Mouse (Mus musculus) forebrain, embryonic 12.5 days (tissue): Measurements from ENCODE around the gene Rgs8. TPM values are rescaled to one million over a fixed set of nuclear protein-coding genes. Genes with fewer than 3 reads are reported as not detected.

ENCODE experiments used
- ATAC-seq: fragments of 200-750 bp; cut with Nextera tagmentation; 2 replicates; pipeline ENCODE4 v1.8.0; 2017; ENCODE audit warnings: moderate TSS enrichment; ENCODE audit not compliant: low FRiP score
- H3K27ac ChIP-seq: fragments of 300-500 bp; sonication (generic); 2 replicates; pipeline ENCODE4 v1.5.1; 2016; ENCODE audit warnings: mild to moderate bottlenecking
- H3K27me3 ChIP-seq: fragments of 300-500 bp; sonication (generic); 2 replicates; pipeline ENCODE4 v1.6.1; 2016; ENCODE audit warnings: mild to moderate bottlenecking
- H3K36me3 ChIP-seq: fragments of 300-500 bp; sonication (generic); replicated peaks from 2 replicates; pipeline ENCODE4 v1.6.1; 2016; ENCODE audit warnings: mild to moderate bottlenecking
- H3K4me1 ChIP-seq: fragments of 300-500 bp; sonication (generic); 2 replicates; pipeline ENCODE4 v1.6.1; 2016
- H3K4me2 ChIP-seq: fragments of 300-500 bp; sonication (generic); 2 replicates; pipeline ENCODE4 v1.6.1; 2016; ENCODE audit warnings: mild to moderate bottlenecking, moderate library complexity
- H3K4me3 ChIP-seq: fragments of 300-500 bp; sonication (generic); replicated peaks from 2 replicates; pipeline ENCODE4 v1.5.1; 2016; ENCODE audit warnings: mild to moderate bottlenecking
- H3K9ac ChIP-seq: fragments of 300-500 bp; sonication (generic); 2 replicates; pipeline ENCODE4 v1.6.1; 2016; ENCODE audit warnings: mild to moderate bottlenecking
- H3K9me3 ChIP-seq: fragments of 300-500 bp; sonication (generic); 2 replicates; pipeline ENCODE4 v1.6.1; 2016
- WGBS: fragments of 180-500 bp; shearing (Covaris S2); methylation state at CpG from one replicate; pipeline ENCODE4 v1.1.7; 2016; 5-methylcytosine and 5-hydroxymethylcytosine counted together
- polyA plus RNA-seq: library from polyadenylated mRNA; unstranded; fragments of >200 nt; fragmentation: Nextera tagmentation; extraction: Ambion mirVana; gene quantifications from 2 replicates; pipeline ENCODE4 v1.2.1, GENCODE M21; 2016

The Rgs8 gene
- 24.3 and 25.1 TPM in 2 replicates for polyA plus RNA-seq

DNA sequence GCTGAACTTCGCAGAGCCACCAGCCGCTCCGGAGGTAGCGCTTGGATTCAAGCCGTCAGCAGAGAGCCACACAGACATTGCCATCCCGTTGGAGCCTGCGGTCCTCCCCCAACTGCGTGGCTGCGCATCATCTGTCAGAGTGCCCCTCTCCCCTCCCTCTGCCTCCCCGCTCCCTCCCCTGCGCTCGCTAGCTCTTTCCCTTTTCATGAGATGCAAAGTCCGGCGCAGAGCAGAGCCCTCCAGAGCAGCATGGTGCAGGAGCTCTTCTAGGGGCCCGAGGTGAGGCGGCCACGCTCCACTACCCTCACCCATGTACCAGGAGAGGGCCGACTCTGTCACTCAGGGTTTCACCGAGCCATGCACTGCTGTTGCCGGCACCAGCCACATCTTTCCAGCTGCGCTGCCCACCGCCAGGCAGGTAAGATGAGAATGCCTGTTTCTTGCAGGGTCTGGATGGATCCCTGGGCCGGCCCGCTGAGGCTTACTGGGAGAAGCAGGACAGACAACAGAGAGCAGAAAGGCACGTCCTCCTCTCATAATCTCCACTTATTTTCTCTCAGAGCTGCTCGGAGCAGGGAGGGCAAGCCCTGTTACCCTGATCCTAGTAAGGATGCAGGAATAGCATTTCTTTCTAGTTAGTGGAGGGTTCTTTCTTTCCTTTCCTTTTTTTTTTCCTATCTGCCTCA lies at the start of gene Rgs8:
TSS of gene Rgs8 (plus strand) at position 88 of the 686 bp plus-strand sequence.
- 0 out of 2 replicates have a peak, but pooled peaks cover 21% of the 10 kb centered on the region for H3K27me3 ChIP-seq
- peak within 1 kb of the TSS; percentile 46 for H3K4me3 ChIP-seq
- peak; percentile 90 for ATAC-seq
- peak within 1 kb of the TSS; percentile 76 for H3K4me2 ChIP-seq
- peak within 1 kb of the TSS; percentile 73 for H3K27ac ChIP-seq
- H3K36me3 ChIP-seq: no peaks in the 10 kb centered on the region
- H3K4me1 ChIP-seq: peaks cover 39% of the 10 kb centered on the region
- WGBS: 2% methylated on average over 26 of the region's 26 CpGs
- peak within 1 kb of the TSS; percentile 56 for H3K9ac ChIP-seq
- H3K9me3 ChIP-seq: no peaks in the 10 kb centered on the region

GRCm38 (mm10) chr1:153617340-153617830 lies 35.4 kb upstream of the Rgs8 start:
- H3K4me1 ChIP-seq: no peaks in the 10 kb centered on the region
- H3K9ac ChIP-seq: no peak overlapping the region
- whole genome bisulfite sequencing: 92% methylated on average over 9 of the region's 9 CpGs
- H3K9me3 ChIP-seq: 0 out of 2 replicates have a peak, but pooled peaks cover 5% of the 10 kb centered on the region
- ATAC-seq: no peak
- no peak overlapping the region for H3K4me2 ChIP-seq
- no peaks in the 10 kb centered on the region for H3K36me3 ChIP-seq
- no peak overlapping the region for H3K4me3 ChIP-seq
- no peak overlapping the region for H3K27ac ChIP-seq
- H3K27me3 ChIP-seq: no peaks in the 10 kb centered on the region

GRCm38 (mm10) chr1:153623036-153623435 lies 29.8 kb upstream of the Rgs8 start:
- no peaks in the 10 kb centered on the region for H3K36me3 ChIP-seq
- 0 out of 2 replicates have a peak, but pooled peaks cover 5% of the 10 kb centered on the region for H3K9me3 ChIP-seq
- no peak overlapping the region for H3K9ac ChIP-seq
- no peak for ATAC-seq
- H3K4me1 ChIP-seq: no peaks in the 10 kb centered on the region
- no peaks in the 10 kb centered on the region for H3K27me3 ChIP-seq
- H3K4me3 ChIP-seq: no peak overlapping the region
- 92% methylated on average over 4 of the region's 4 CpGs for WGBS
- H3K4me2 ChIP-seq: no peak overlapping the region
- no peak overlapping the region for H3K27ac ChIP-seq

GRCm38 (mm10) chr1:153632686-153633085 lies 20.1 kb upstream of the Rgs8 start:
- H3K36me3 ChIP-seq: no peaks in the 10 kb centered on the region
- WGBS: 90% methylated on average over 6 of the region's 6 CpGs
- no peak for ATAC-seq
- no peak overlapping the region for H3K4me2 ChIP-seq
- no peaks in the 10 kb centered on the region for H3K4me1 ChIP-seq
- no peak overlapping the region for H3K27ac ChIP-seq
- H3K27me3 ChIP-seq: no peaks in the 10 kb centered on the region
- no peak overlapping the region for H3K4me3 ChIP-seq
- no peaks in the 10 kb centered on the region for H3K9me3 ChIP-seq
- H3K9ac ChIP-seq: no peak overlapping the region

GRCm38 (mm10) chr1:153635056-153635455 lies 17.8 kb upstream of the Rgs8 start:
- Histone ChIP-seq H3K27me3 (no peaks in the 10 kb centered on the region), H3K4me2 (no peak overlapping the region), H3K4me3 (no peak overlapping the region), H3K36me3 (no peaks in the 10 kb centered on the region), H3K27ac (no peak overlapping the region), H3K4me1 (no peaks in the 10 kb centered on the region), H3K9ac (no peak overlapping the region), H3K9me3 (no peaks in the 10 kb centered on the region)
- no peak for ATAC-seq
- WGBS: 87% methylated on average over 5 of the region's 5 CpGs

GRCm38 (mm10) chr1:153635521-153635920 lies 17.3 kb upstream of the Rgs8 start:
- Histone ChIP-seq H3K9ac (no peak overlapping the region), H3K27me3 (no peaks in the 10 kb centered on the region), H3K4me3 (no peak overlapping the region), H3K4me1 (no peaks in the 10 kb centered on the region), H3K36me3 (no peaks in the 10 kb centered on the region), H3K9me3 (no peaks in the 10 kb centered on the region), H3K4me2 (no peak overlapping the region), H3K27ac (no peak overlapping the region)
- no peak for ATAC-seq
- WGBS: 90% methylated on average over 3 of the region's 3 CpGs

GRCm38 (mm10) chr1:153636821-153637220 lies 16.0 kb upstream of the Rgs8 start:
- H3K9ac ChIP-seq: no peak overlapping the region
- no peaks in the 10 kb centered on the region for H3K9me3 ChIP-seq
- 66% methylated on average over 5 of the region's 5 CpGs for WGBS
- no peak overlapping the region for H3K4me2 ChIP-seq
- H3K36me3 ChIP-seq: no peaks in the 10 kb centered on the region
- no peak overlapping the region for H3K4me3 ChIP-seq
- H3K4me1 ChIP-seq: peaks cover 11% of the 10 kb centered on the region
- H3K27ac ChIP-seq: no peak overlapping the region
- no peak for ATAC-seq
- H3K27me3 ChIP-seq: no peaks in the 10 kb centered on the region

GRCm38 (mm10) chr1:153641492-153641939 lies 11.3 kb upstream of the Rgs8 start:
- 2% methylated on average over 9 of the region's 9 CpGs for WGBS
- peak; percentile 95 for ATAC-seq
- Histone ChIP-seq H3K9ac (peak overlapping the region; percentile 44), H3K36me3 (no peaks in the 10 kb centered on the region), H3K9me3 (no peaks in the 10 kb centered on the region), H3K4me3 (peak overlapping the region; percentile 16), H3K4me2 (peak overlapping the region; percentile 47), H3K27ac (peak overlapping the region; percentile 93), H3K4me1 (peaks cover 30% of the 10 kb centered on the region), H3K27me3 (no peaks in the 10 kb centered on the region)

DNA sequence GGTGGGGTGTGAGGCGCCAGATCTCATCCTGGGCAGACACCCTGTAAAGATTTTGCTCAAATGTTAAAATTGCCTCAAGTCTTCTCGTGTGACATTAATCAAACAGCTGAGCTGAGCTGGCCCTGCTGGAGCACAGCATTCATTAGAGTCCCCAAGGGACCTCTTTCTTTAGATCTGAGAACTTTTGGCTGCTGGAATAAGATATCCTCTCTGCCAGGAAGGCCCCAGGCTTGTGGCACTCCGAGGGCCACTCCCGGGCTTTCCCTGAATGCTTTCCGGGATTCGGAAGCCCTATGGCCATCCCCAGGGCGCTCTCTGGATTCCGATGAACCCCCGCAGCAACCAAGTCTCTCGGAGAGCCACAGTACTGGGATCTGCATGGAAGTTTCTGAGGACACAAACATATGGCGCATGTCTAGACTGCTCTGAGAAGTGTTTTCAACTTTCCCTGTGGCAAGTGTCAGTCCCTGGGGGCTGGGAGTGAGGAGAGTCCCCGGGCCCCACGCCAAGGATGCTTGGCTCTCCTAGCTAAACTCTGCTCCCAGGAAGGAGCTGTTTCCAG lies 10.8 kb upstream of the Rgs8 start:
- H3K27me3 ChIP-seq: no peaks in the 10 kb centered on the region
- H3K4me3 ChIP-seq: peak overlapping the region; percentile 16
- 6% methylated on average over 13 of the region's 13 CpGs for WGBS
- ATAC-seq: peak; percentile 58
- H3K4me2 ChIP-seq: peak overlapping the region; percentile 47
- no peaks in the 10 kb centered on the region for H3K36me3 ChIP-seq
- H3K4me1 ChIP-seq: peaks cover 30% of the 10 kb centered on the region
- peak overlapping the region; percentile 93 for H3K27ac ChIP-seq
- no peaks in the 10 kb centered on the region for H3K9me3 ChIP-seq
- H3K9ac ChIP-seq: peak overlapping the region; percentile 44

- H3K9ac ChIP-seq: peak overlapping the region; percentile 56; the same call in 1 of the 2 replicates
- peak overlapping the region; percentile 76 for H3K4me2 ChIP-seq
- H3K27me3 ChIP-seq: 0 out of 2 replicates have a peak, but pooled peaks cover 21% of the 10 kb centered on the region
- peak overlapping the region; percentile 73; the same call in 1 of the 2 replicates for H3K27ac ChIP-seq
- peaks cover 41% of the 10 kb centered on the region for H3K4me1 ChIP-seq
- no peak for ATAC-seq
- no peaks in the 10 kb centered on the region for H3K9me3 ChIP-seq
- H3K36me3 ChIP-seq: no peaks in the 10 kb centered on the region
- WGBS: 3% methylated on average over 5 of the region's 5 CpGs
- peak overlapping the region; percentile 46 for H3K4me3 ChIP-seq
Observed at GRCm38 (mm10) chr1:153653674-153654073, 849 bp downstream of the Rgs8 start.

DNA sequence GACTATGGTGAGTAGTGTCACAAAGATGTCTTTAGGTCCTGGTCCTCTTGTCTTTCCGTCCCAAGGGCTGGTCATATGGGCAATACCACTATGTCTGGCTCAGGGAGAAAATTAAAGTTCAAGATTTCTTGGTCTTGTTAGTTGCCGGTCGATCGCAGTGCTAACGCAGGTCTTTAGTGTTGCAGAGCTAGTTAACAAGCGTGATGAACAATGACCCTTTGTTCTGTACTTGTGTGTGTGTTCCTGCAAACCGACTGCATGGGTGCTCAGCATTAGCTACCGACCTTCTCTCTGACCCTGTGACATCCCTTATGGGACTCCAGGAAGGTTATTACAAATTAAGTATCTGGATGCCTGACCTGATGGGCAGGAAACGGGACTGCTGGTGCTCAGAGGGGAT lies 6.8 kb downstream of the Rgs8 start:
- no peaks in the 10 kb centered on the region for H3K9me3 ChIP-seq
- peak overlapping the region; percentile 86; the same call in 1 of the 2 replicates for H3K27ac ChIP-seq
- no peaks in the 10 kb centered on the region for H3K36me3 ChIP-seq
- 0 out of 2 replicates have a peak overlapping the region, but pooled peaks have one; percentile 13 for H3K4me2 ChIP-seq
- H3K4me3 ChIP-seq: no peak overlapping the region
- 0 out of 2 replicates have a peak, but pooled peaks cover 3% of the 10 kb centered on the region for H3K27me3 ChIP-seq
- H3K9ac ChIP-seq: no peak overlapping the region
- WGBS: 10% methylated on average over 9 of the region's 9 CpGs
- peaks cover 60% of the 10 kb centered on the region for H3K4me1 ChIP-seq
- no peak for ATAC-seq

DNA sequence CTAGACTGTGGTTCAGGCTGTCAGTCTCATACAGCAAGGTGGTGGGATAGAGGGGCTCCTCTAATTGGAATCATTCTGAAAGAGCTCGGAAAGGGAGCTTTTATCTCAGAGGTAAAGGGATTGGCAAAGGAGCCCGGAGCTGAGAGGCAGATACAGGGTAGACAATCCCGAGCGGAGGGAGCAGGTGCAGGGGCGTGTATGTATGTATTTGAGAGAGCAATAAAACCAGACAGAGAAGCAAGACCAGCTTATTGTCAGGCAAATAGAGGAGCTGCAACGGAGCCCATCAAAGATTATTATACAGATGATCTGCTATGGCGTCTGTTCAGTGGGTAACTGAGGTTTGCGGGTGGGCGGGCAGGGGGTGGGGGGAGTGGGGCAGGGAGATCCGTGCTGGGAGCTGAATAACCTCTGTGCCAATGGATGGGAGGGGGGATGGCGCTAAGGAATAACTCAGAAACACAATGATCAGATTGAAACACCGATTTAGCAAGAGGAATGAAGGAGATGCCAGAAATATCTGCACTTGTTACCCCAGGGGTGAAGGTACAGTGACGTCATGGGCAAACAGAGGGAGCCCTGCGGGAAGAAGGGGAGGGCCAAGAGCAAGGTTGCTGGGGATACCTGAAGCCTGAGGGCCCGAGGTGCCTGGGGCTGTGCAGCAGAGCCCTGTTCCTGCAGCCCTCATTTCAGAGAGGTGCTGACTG lies 8.3 kb downstream of the Rgs8 start:
- ATAC-seq: peak; percentile 68
- Histone ChIP-seq H3K27ac (peak overlapping the region; percentile 86), H3K27me3 (0 out of 2 replicates have a peak, but pooled peaks cover 3% of the 10 kb centered on the region), H3K9me3 (no peaks in the 10 kb centered on the region), H3K36me3 (no peaks in the 10 kb centered on the region), H3K4me1 (peaks cover 66% of the 10 kb centered on the region), H3K4me2 (peak overlapping the region; percentile 44), H3K4me3 (0 out of 2 replicates have a peak overlapping the region, but pooled peaks have one; percentile 5), H3K9ac (peak overlapping the region; percentile 25; the same call in 1 of the 2 replicates)
- WGBS: 12% methylated on average over 15 of the region's 15 CpGs
